ENCODE assay signal across 12 mouse cellular contexts in the genomic region with DNA sequence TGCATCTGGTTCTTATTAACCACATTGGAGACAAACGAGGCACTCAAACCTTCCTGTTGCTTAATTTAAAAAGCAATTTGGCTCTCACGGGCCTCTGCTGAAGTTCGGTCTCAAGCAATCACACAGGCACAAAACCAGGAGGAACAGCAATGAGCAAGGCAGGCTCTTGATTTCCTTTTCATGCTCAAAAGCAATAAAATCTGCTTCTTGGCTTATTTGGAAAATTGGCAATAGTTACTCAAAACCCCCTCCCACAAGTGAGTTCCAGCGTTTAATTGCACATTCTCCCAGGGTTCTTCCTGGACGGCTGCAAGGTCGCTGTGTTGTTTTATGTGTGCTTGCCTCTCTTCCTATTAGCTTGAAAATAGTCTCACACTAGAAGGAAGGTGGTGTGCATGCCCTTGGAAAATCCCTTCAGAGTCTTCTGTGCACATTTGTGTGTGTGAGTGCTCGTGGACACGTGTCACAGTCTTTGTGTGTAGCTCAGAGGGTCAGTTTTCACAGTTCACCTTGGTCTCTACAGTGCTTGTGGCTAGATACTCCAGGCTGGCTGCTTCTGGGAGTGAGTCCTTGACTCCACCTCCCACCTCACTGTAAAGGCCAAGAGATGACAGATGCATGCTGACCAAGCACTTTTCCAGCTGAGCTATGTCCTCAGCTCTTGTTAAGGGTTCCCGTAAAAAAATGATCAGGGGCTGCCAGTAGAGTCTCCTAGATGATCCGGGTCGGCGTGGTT. TPM values are rescaled to one million over a fixed set of nuclear protein-coding genes. Genes with fewer than 3 reads are reported as not detected.
A peak's percentile ranks its signal among the peaks of the same experiment; 100 is the strongest.
DNase-seq lines count a peak whose midpoint lies in the region; ATAC-seq and TF ChIP-seq lines count a peak whose summit lies in the region.
"Had no signal": no experiment of that assay in that cellular context is flagged by ENCODE, and none has a peak within 500 bp of the region (broad histone marks: within the 10 kb centered on the region; RNA-seq: fewer than 3 reads in every experiment).

No protein-coding gene starts in this region.

- no peaks in the 10 kb centered on the region for H3K9me3 ChIP-seq in embryonic facial prominence, embryonic 15.5 days (replicated peaks)
- H3K9me3 ChIP-seq in stomach, embryonic 16.5 days (replicated peaks; ENCODE audit: control insufficient read depth, low read length): no peaks in the 10 kb centered on the region

- peak; percentile 66 for ATAC-seq in embryonic facial prominence, embryonic 15.5 days (ENCODE audit: insufficient number of reproducible peaks, low FRiP score, low TSS enrichment, low read depth)
- no peak for ATAC-seq in stomach, embryonic 16.5 days (ENCODE audit: insufficient read depth, low FRiP score)
- ATAC-seq: activated CD4-positive, CD25-positive, alpha-beta regulatory T cell, adult 4 months; CD4-positive, CD25-positive, alpha-beta regulatory T cell, adult 4 months; liver, postnatal 0 days had no signal

- no peaks in the 10 kb centered on the region for H3K36me3 ChIP-seq in embryonic facial prominence, embryonic 15.5 days
- no peaks in the 10 kb centered on the region for H3K36me3 ChIP-seq in stomach, embryonic 16.5 days (ENCODE audit: control insufficient read depth, insufficient read depth, low read length)

- H3K27me3 ChIP-seq in embryonic facial prominence, embryonic 15.5 days: no peaks in the 10 kb centered on the region
- no peaks in the 10 kb centered on the region for H3K27me3 ChIP-seq in stomach, embryonic 16.5 days (ENCODE audit: control insufficient read depth, insufficient read depth, low read length)

- no peak for DNase-seq in gastrocnemius, adult 2 months
- no peak for DNase-seq in gastrocnemius, postnatal 36 days
- DNase-seq in lung, postnatal 10 days: peak; percentile 25
- DNase-seq in lung, postnatal 14 days: no peak
- DNase-seq in left cerebral cortex, postnatal 10 days (ENCODE audit: extremely low spot score in 1 of 2, low spot score in 2 of 2): no peak
- no peak for DNase-seq in cerebellum, postnatal 4 days (ENCODE audit: low spot score in 2 of 2)
- DNase-seq: cerebellum, postnatal 36 days; liver, postnatal 0 days had no signal

- no peak for TF ChIP-seq CTCF in gastrocnemius, adult 2 months (IDR thresholded peaks at IDR 0.05)

- peaks cover 35% of the 10 kb centered on the region for H3K4me1 ChIP-seq in embryonic facial prominence, embryonic 15.5 days
- peaks cover 10% of the 10 kb centered on the region; the same call in 1 of the 2 replicates for H3K4me1 ChIP-seq in stomach, embryonic 16.5 days (ENCODE audit: control insufficient read depth, insufficient read depth, low read length)

- H3K9ac ChIP-seq in embryonic facial prominence, embryonic 15.5 days: no peak overlapping the region
- H3K9ac ChIP-seq in stomach, embryonic 16.5 days (ENCODE audit: low read length): no peak overlapping the region
- H3K9ac ChIP-seq: liver, postnatal 0 days had no signal

- 33% methylated on average over 12 of the region's 12 CpGs for WGBS in embryonic facial prominence, embryonic 15.5 days
- WGBS in stomach, embryonic 16.5 days: 48% methylated on average over 12 of the region's 12 CpGs

- 0 out of 2 replicates have a peak overlapping the region, but pooled peaks have one; percentile 12 for H3K27ac ChIP-seq in gastrocnemius, adult 2 months
- peak overlapping the region; percentile 94 for H3K27ac ChIP-seq in embryonic facial prominence, embryonic 15.5 days (replicated peaks)
- peak overlapping the region; percentile 40; the same call in 1 of the 2 replicates for H3K27ac ChIP-seq in stomach, embryonic 16.5 days (ENCODE audit: low read length)

- H3K4me3 ChIP-seq in gastrocnemius, adult 2 months: no peak overlapping the region
- no peak overlapping the region for H3K4me3 ChIP-seq in embryonic facial prominence, embryonic 15.5 days (replicated peaks)
- no peak overlapping the region for H3K4me3 ChIP-seq in stomach, embryonic 16.5 days (replicated peaks; ENCODE audit: low read length)

- intact Hi-C loops in gastrocnemius, adult 2 months (cut with DNase I): no loop called here
- intact Hi-C loops in gastrocnemius, postnatal 36 days (cut with DNase I): no loop called here
- intact Hi-C loops in left cerebral cortex, postnatal 10 days (cut with DNase I): no loop called here

- H3K4me2 ChIP-seq in embryonic facial prominence, embryonic 15.5 days (replicated peaks): no peak overlapping the region; the same call in 1 of the 2 replicates
- H3K4me2 ChIP-seq in stomach, embryonic 16.5 days (ENCODE audit: low read depth, low read length): no peak overlapping the region

RNA-seq across cellular contexts. Expression of a gene that starts 50.8 kb away (rescaled TPM):
- under 1 TPM in 1 of 2 experiments, not detected in 1; 0.23 TPM for total RNA-seq in gastrocnemius, adult 2 months (2021)
- under 1 TPM; 0.17 to 0.31 TPM for total RNA-seq in gastrocnemius, postnatal 36 days (2021)
- 3.1 and 4.4 TPM in 2 replicates for polyA plus RNA-seq in embryonic facial prominence, embryonic 15.5 days (2015; fragmentation: Nextera tagmentation; extraction: Ambion mirVana)
- polyA plus RNA-seq in stomach, embryonic 16.5 days (2015; fragmentation: Nextera tagmentation; extraction: Ambion mirVana): 1.3 and 1.5 TPM in 2 replicates
- 1 to 10 TPM in 1 of 2 experiments, under 1 TPM in 1; 0.95 to 1.1 TPM for total RNA-seq in left cerebral cortex, postnatal 10 days (2021)

Comparison
In these comparisons a context has a peak if more than half of its experiments do, and no peak if none do; other contexts are left out.
1. H3K27ac ChIP-seq: peak in every context shown above with its lines; median percentile 94 in embryonic facial prominence, embryonic 15.5 days; 40 in stomach, embryonic 16.5 days; 12 in gastrocnemius, adult 2 months.